9 mouse cellular contexts compared by ENCODE assay signal in genomic region chr10:59577871-59578801, GRCm38 (mm10). TPM values are rescaled to one million over a fixed set of nuclear protein-coding genes. Genes with fewer than 3 reads are reported as not detected.
DNase-seq lines count a peak whose midpoint lies in the region; ATAC-seq and TF ChIP-seq lines count a peak whose summit lies in the region.
"Had no signal": no experiment of that assay in that cellular context is flagged by ENCODE, and none has a peak within 500 bp of the region (broad histone marks: within the 10 kb centered on the region; RNA-seq: fewer than 3 reads in every experiment).

No protein-coding gene starts in this region.

- peak; percentile 58 for DNase-seq in embryo, embryonic 11 days
- peak; percentile 46 for DNase-seq in heart, postnatal 25 days (ENCODE audit: low spot score)
- peak; percentile 78 for DNase-seq in liver, adult 2 months (ENCODE audit: extremely low read depth, low read depth, low spot score)
- DNase-seq in layer of hippocampus, postnatal 14 days (ENCODE audit: low spot score in 2 of 2): no peak

- no peak for TF ChIP-seq CTCF in E14TG2a.4 (conservative IDR thresholded peaks at IDR 0.05; ENCODE audit: low read length)
- TF ChIP-seq CTCF in liver, adult 2 months (IDR thresholded peaks at IDR 0.05; ENCODE audit: low read depth, low read length): no peak

- no peak for TF ChIP-seq POLR2A in liver, adult 2 months (IDR thresholded peaks at IDR 0.05; ENCODE audit: extremely low read depth, insufficient read depth, low read length)

- H3K4me1 ChIP-seq in forebrain, embryonic 12.5 days: peaks cover 9% of the 10 kb centered on the region; the same call in 1 of the 2 replicates
- peaks cover 11% of the 10 kb centered on the region; the same call in 1 of the 2 replicates for H3K4me1 ChIP-seq in forebrain, embryonic 13.5 days
- H3K4me1 ChIP-seq in E14TG2a.4 (replicated peaks; ENCODE audit: low read depth, low read length): peaks cover 60% of the 10 kb centered on the region
- H3K4me1 ChIP-seq in liver, adult 2 months (ENCODE audit: control insufficient read depth, insufficient read depth, low read length): peaks cover 10% of the 10 kb centered on the region
- H3K4me1 ChIP-seq in neural tube, embryonic 15.5 days: peaks cover 22% of the 10 kb centered on the region

- H3K4me2 ChIP-seq in forebrain, embryonic 12.5 days: no peak overlapping the region
- no peak overlapping the region for H3K4me2 ChIP-seq in forebrain, embryonic 13.5 days
- H3K4me2 ChIP-seq in neural tube, embryonic 15.5 days: peak overlapping the region; percentile 19; the same call in 1 of the 2 replicates

- 0 out of 2 replicates have a peak overlapping the region, but pooled peaks have one; percentile 8 for H3K27ac ChIP-seq in forebrain, embryonic 12.5 days
- no peak overlapping the region for H3K27ac ChIP-seq in forebrain, embryonic 13.5 days
- peak overlapping the region; percentile 52 for H3K27ac ChIP-seq in liver, adult 2 months (replicated peaks; ENCODE audit: insufficient read depth, low read depth, low read length)
- H3K27ac ChIP-seq in neural tube, embryonic 15.5 days (replicated peaks): peak overlapping the region; percentile 18

- peaks cover 30% of the 10 kb centered on the region for H3K79me2 ChIP-seq in liver, adult 2 months (ENCODE audit: control insufficient read depth, insufficient read depth, low read length)

- intact Hi-C loops in heart, postnatal 25 days (cut with DNase I): loop anchor here (2.0 kb wide), 1 partner anchor 39 kb away; the partner anchor contains the start of genes Gm10322 and Mcu

- peaks cover 10% of the 10 kb centered on the region for H3K9me3 ChIP-seq in forebrain, embryonic 12.5 days
- H3K9me3 ChIP-seq in forebrain, embryonic 13.5 days (replicated peaks): peaks cover 3% of the 10 kb centered on the region
- no peaks in the 10 kb centered on the region for H3K9me3 ChIP-seq in E14TG2a.4 (ENCODE audit: low read length)
- H3K9me3 ChIP-seq in neural tube, embryonic 15.5 days (replicated peaks): no peaks in the 10 kb centered on the region

- 77% methylated on average over 12 of the region's 12 CpGs for WGBS in forebrain, embryonic 12.5 days
- 79% methylated on average over 12 of the region's 12 CpGs for WGBS in forebrain, embryonic 13.5 days
- WGBS in liver, adult 2 months: 8% methylated on average over 12 of the region's 12 CpGs
- 56% methylated on average over 12 of the region's 12 CpGs for WGBS in neural tube, embryonic 15.5 days

- no peaks in the 10 kb centered on the region for H3K36me3 ChIP-seq in forebrain, embryonic 12.5 days (replicated peaks)
- peaks cover 6% of the 10 kb centered on the region; the same call in 1 of the 2 replicates for H3K36me3 ChIP-seq in forebrain, embryonic 13.5 days (ENCODE audit: poor library complexity, severe bottlenecking)
- no peaks in the 10 kb centered on the region for H3K36me3 ChIP-seq in E14TG2a.4 (ENCODE audit: insufficient read depth, low read length)
- no peaks in the 10 kb centered on the region for H3K36me3 ChIP-seq in liver, adult 2 months (ENCODE audit: control insufficient read depth, insufficient read depth, low read length)
- H3K36me3 ChIP-seq in neural tube, embryonic 15.5 days: no peaks in the 10 kb centered on the region

- no peak overlapping the region for H3K9ac ChIP-seq in forebrain, embryonic 12.5 days
- H3K9ac ChIP-seq in forebrain, embryonic 13.5 days: no peak overlapping the region
- 0 out of 2 replicates have a peak overlapping the region, but pooled peaks have one; percentile 2 for H3K9ac ChIP-seq in liver, adult 2 months (ENCODE audit: low read depth, low read length)
- no peak overlapping the region for H3K9ac ChIP-seq in neural tube, embryonic 15.5 days (replicated peaks)

- H3K27me3 ChIP-seq in forebrain, embryonic 12.5 days: no peaks in the 10 kb centered on the region
- no peaks in the 10 kb centered on the region for H3K27me3 ChIP-seq in forebrain, embryonic 13.5 days
- no peaks in the 10 kb centered on the region for H3K27me3 ChIP-seq in E14TG2a.4 (ENCODE audit: insufficient read depth, low read length)
- H3K27me3 ChIP-seq in liver, adult 2 months (ENCODE audit: control insufficient read depth, insufficient read depth, low read length): no peaks in the 10 kb centered on the region
- H3K27me3 ChIP-seq in neural tube, embryonic 15.5 days (replicated peaks): no peaks in the 10 kb centered on the region

- H3K4me3 ChIP-seq in forebrain, embryonic 12.5 days (replicated peaks): no peak overlapping the region
- no peak overlapping the region for H3K4me3 ChIP-seq in forebrain, embryonic 13.5 days
- H3K4me3 ChIP-seq in E14TG2a.4 (replicated peaks; ENCODE audit: low read length): peak overlapping the region; percentile 14; the same call in 1 of the 2 replicates
- peak overlapping the region; percentile 15; the same call in 1 of the 2 replicates for H3K4me3 ChIP-seq in liver, adult 2 months (ENCODE audit: insufficient read depth, low read depth, low read length)
- no peak overlapping the region for H3K4me3 ChIP-seq in neural tube, embryonic 15.5 days (replicated peaks)

- ATAC-seq in forebrain, embryonic 12.5 days (ENCODE audit: low FRiP score): no peak
- ATAC-seq in forebrain, embryonic 13.5 days: no peak
- no peak for ATAC-seq in neural tube, embryonic 15.5 days (ENCODE audit: low FRiP score)

RNA-seq across cellular contexts. Expression of gene Gm10322, which starts 37.7 kb away (rescaled TPM):
- not detected in 2 replicates for polyA plus RNA-seq in forebrain, embryonic 12.5 days (2016; fragmentation: Nextera tagmentation; extraction: Ambion mirVana)
- not detected in 2 replicates for polyA plus RNA-seq in forebrain, embryonic 13.5 days (2015; fragmentation: Nextera tagmentation; extraction: Ambion mirVana)
- not detected for total RNA-seq in heart, postnatal 25 days (2021)
- not detected in 2 replicates for total RNA-seq in liver, adult 2 months (2014; rRNA removed)
- polyA plus RNA-seq in liver, adult 2 months (2012; rRNA removed): not detected in 2 replicates
- polyA plus RNA-seq in neural tube, embryonic 15.5 days (2015; fragmentation: Nextera tagmentation; extraction: Ambion mirVana): not detected in 2 replicates
- not detected for total RNA-seq in layer of hippocampus, postnatal 14 days (2021)
- total RNA-seq: G1E had no signal
- polyA plus RNA-seq: G1E had no signal

RNA-seq across cellular contexts. Expression of gene Mcu, which starts 38.4 kb away (rescaled TPM):
- 16.1 and 17.7 TPM in 2 replicates for polyA plus RNA-seq in forebrain, embryonic 12.5 days (2016; fragmentation: Nextera tagmentation; extraction: Ambion mirVana)
- 18.1 TPM in 2 replicates for polyA plus RNA-seq in forebrain, embryonic 13.5 days (2015; fragmentation: Nextera tagmentation; extraction: Ambion mirVana)
- 10 to 100 TPM; 21.3 to 22.6 TPM for total RNA-seq in heart, postnatal 25 days (2021)
- total RNA-seq in liver, adult 2 months (2014; rRNA removed): 12.9 and 13.0 TPM in 2 replicates
- 11.5 and 14.4 TPM in 2 replicates for polyA plus RNA-seq in liver, adult 2 months (2012; rRNA removed)
- 49.2 and 51.7 TPM in 2 replicates for polyA plus RNA-seq in neural tube, embryonic 15.5 days (2015; fragmentation: Nextera tagmentation; extraction: Ambion mirVana)
- total RNA-seq in layer of hippocampus, postnatal 14 days (2021): 10 to 100 TPM; 57.7 to 58.3 TPM

Comparison
In these comparisons a context has a peak if more than half of its experiments do, and no peak if none do; other contexts are left out.
1. H3K4me3 ChIP-seq: peak in E14TG2a.4 (single experiment) and liver, adult 2 months (single experiment); none in forebrain, embryonic 12.5 days (single experiment), forebrain, embryonic 13.5 days (single experiment) and neural tube, embryonic 15.5 days (single experiment).
2. DNase-seq: peak in embryo, embryonic 11 days (single experiment), heart, postnatal 25 days (single experiment) and liver, adult 2 months (single experiment); none in layer of hippocampus, postnatal 14 days (0 of 2).